ENCODE assay signal across 27 mouse cellular contexts in the genomic region with DNA sequence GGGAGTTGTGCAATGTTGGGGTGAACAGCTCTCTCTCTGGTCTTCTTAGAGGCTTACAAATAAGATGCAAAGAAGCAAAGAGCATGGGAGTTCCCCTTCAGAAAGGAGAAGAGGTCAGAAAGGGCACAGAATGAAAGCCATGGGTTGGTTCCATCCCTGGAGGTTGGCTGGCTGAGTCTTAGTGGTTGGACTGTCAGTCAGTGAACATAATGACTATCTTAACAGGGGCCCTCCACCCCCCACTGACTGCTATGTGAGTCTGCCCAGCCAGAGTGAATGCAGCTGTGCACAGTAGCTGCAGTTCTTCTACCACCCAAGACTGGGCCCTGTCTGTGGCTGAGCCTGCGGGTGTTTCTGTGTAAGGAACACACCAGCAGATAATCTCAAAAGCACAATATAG. TPM values are rescaled to one million over a fixed set of nuclear protein-coding genes. Genes with fewer than 3 reads are reported as not detected.
"Had no signal": no experiment of that assay in that cellular context is flagged by ENCODE, and none has a peak within 500 bp of the region (broad histone marks: within the 10 kb centered on the region; RNA-seq: fewer than 3 reads in every experiment).

No protein-coding gene starts in this region.

- H3K27ac ChIP-seq: intestine, embryonic 15.5 days; limb, embryonic 10.5 days; limb, embryonic 13.5 days; liver, embryonic 13.5 days; neural tube, embryonic 12.5 days; neural tube, embryonic 15.5 days; stomach, postnatal 0 days had no signal

- H3K4me3 ChIP-seq: intestine, embryonic 15.5 days; limb, embryonic 10.5 days; limb, embryonic 13.5 days; liver, embryonic 13.5 days; neural tube, embryonic 12.5 days; neural tube, embryonic 15.5 days had no signal

- DNase-seq: kidney, adult 18-20 months; kidney, postnatal 25 days; liver, embryonic 13.5 days; lung, postnatal 14 days; lung, postnatal 4 days; midbrain, embryonic 14.5 days; right cerebral cortex, adult 18-20 months; right cerebral cortex, postnatal 14 days; right cerebral cortex, postnatal 4 days; thymus, adult 2 months; thymus, postnatal 14 days; thymus, postnatal 4 days had no signal

- H3K9ac ChIP-seq: intestine, embryonic 15.5 days; limb, embryonic 13.5 days; liver, embryonic 13.5 days; neural tube, embryonic 12.5 days; neural tube, embryonic 15.5 days had no signal

- H3K4me2 ChIP-seq: intestine, embryonic 15.5 days; limb, embryonic 13.5 days; liver, embryonic 13.5 days; midbrain, embryonic 11.5 days; neural tube, embryonic 12.5 days; neural tube, embryonic 15.5 days had no signal

- H3K4me1 ChIP-seq: intestine, embryonic 15.5 days; limb, embryonic 10.5 days; limb, embryonic 13.5 days; liver, embryonic 13.5 days; neural tube, embryonic 12.5 days; neural tube, embryonic 15.5 days had no signal

- H3K27me3 ChIP-seq: intestine, embryonic 15.5 days; limb, embryonic 13.5 days; liver, embryonic 13.5 days; neural tube, embryonic 12.5 days; neural tube, embryonic 15.5 days had no signal

- ATAC-seq: intestine, embryonic 15.5 days had no signal

- H3K36me3 ChIP-seq: intestine, embryonic 15.5 days; limb, embryonic 10.5 days; limb, embryonic 13.5 days; liver, embryonic 13.5 days; neural tube, embryonic 12.5 days; neural tube, embryonic 15.5 days had no signal

- H3K9me3 ChIP-seq: intestine, embryonic 15.5 days; limb, embryonic 10.5 days; limb, embryonic 13.5 days; liver, embryonic 13.5 days; neural tube, embryonic 12.5 days; neural tube, embryonic 15.5 days had no signal

RNA-seq across cellular contexts. Expression of gene Apcs, which starts 18.2 kb away (rescaled TPM):
- total RNA-seq: layer of hippocampus, adult 18-20 months; layer of hippocampus, postnatal 25 days; left cerebral cortex, adult 18-20 months; left cerebral cortex, postnatal 25 days; megakaryocyte progenitor cell, adult 5-6 weeks; megakaryocyte-erythroid progenitor cell, adult 5-6 weeks; midbrain, postnatal 0 days had no signal
- polyA plus RNA-seq: limb, embryonic 10.5 days; limb, embryonic 13.5 days; midbrain, embryonic 11.5 days; midbrain, embryonic 14.5 days; midbrain, postnatal 0 days; neural tube, embryonic 12.5 days; neural tube, embryonic 15.5 days; stomach, embryonic 14.5 days; thymus, adult 2 months had no signal
